Mouse (Mus musculus): ENCODE measurements around the gene P4hb. TPM values are rescaled to one million over a fixed set of nuclear protein-coding genes. Genes with fewer than 3 reads are reported as not detected.

Gene P4hb
- polyA plus RNA-seq, 1 experiment = 139 TPM

- no peak for TF ChIP-seq CTCF (IDR thresholded peaks at IDR 0.05; ENCODE audit: borderline replicate concordance, control insufficient read depth, extremely low read depth, insufficient read depth, low read length, poor library complexity)
- no peak for TF ChIP-seq POLR2A (IDR thresholded peaks at IDR 0.05; ENCODE audit: control insufficient read depth, extremely low read depth, insufficient read depth, low read length, poor library complexity)
- H3K27me3 ChIP-seq (ENCODE audit: control insufficient read depth, insufficient read depth, low read length) = no peaks in the 10 kb centered on the region
- peaks cover 25% of the 10 kb centered on the region for H3K4me1 ChIP-seq (replicated peaks; ENCODE audit: control insufficient read depth, insufficient read depth, low read length)
- H3K36me3 ChIP-seq (ENCODE audit: control insufficient read depth, insufficient read depth, low read length) = peaks cover 19% of the 10 kb centered on the region
- no peak overlapping the region for H3K27ac ChIP-seq (ENCODE audit: control insufficient read depth, insufficient read depth, low read length)
- WGBS = 95% methylated on average over 11 of the region's 11 CpGs
- no peak overlapping the region for H3K4me3 ChIP-seq (ENCODE audit: control insufficient read depth, insufficient read depth, low read length)
- peak; percentile 15 for DNase-seq
These were observed 5.7 kb upstream of the P4hb start for GRCm38 (mm10) chr11:120578694-120579243.

- DNase-seq = no peak
- Histone ChIP-seq H3K4me3 (ENCODE audit: control insufficient read depth, insufficient read depth, low read length) (no peak overlapping the region), H3K27me3 (ENCODE audit: control insufficient read depth, insufficient read depth, low read length) (no peaks in the 10 kb centered on the region), H3K36me3 (ENCODE audit: control insufficient read depth, insufficient read depth, low read length) (peaks cover 19% of the 10 kb centered on the region), H3K27ac (ENCODE audit: control insufficient read depth, insufficient read depth, low read length) (no peak overlapping the region), H3K4me1 (replicated peaks; ENCODE audit: control insufficient read depth, insufficient read depth, low read length) (peaks cover 26% of the 10 kb centered on the region)
- WGBS = 87% methylated on average over 10 of the region's 10 CpGs
- TF ChIP-seq CTCF (IDR thresholded peaks at IDR 0.05; ENCODE audit: borderline replicate concordance, control insufficient read depth, extremely low read depth, insufficient read depth, low read length, poor library complexity) = no peak
- no peak for TF ChIP-seq POLR2A (IDR thresholded peaks at IDR 0.05; ENCODE audit: control insufficient read depth, extremely low read depth, insufficient read depth, low read length, poor library complexity)
These were observed 5.1 kb upstream of the P4hb start for GRCm38 (mm10) chr11:120578024-120578693.

GRCm38 (mm10) chr11:120577211-120578023 is 4.4 kb upstream of the P4hb start:
- peaks cover 19% of the 10 kb centered on the region for H3K36me3 ChIP-seq (ENCODE audit: control insufficient read depth, insufficient read depth, low read length)
- H3K4me1 ChIP-seq (replicated peaks; ENCODE audit: control insufficient read depth, insufficient read depth, low read length) = peaks cover 24% of the 10 kb centered on the region
- no peak overlapping the region for H3K4me3 ChIP-seq (ENCODE audit: control insufficient read depth, insufficient read depth, low read length)
- DNase-seq = no peak
- WGBS = 72% methylated on average over 7 of the region's 7 CpGs
- no peaks in the 10 kb centered on the region for H3K27me3 ChIP-seq (ENCODE audit: control insufficient read depth, insufficient read depth, low read length)
- TF ChIP-seq POLR2A (IDR thresholded peaks at IDR 0.05; ENCODE audit: control insufficient read depth, extremely low read depth, insufficient read depth, low read length, poor library complexity) = no peak
- TF ChIP-seq CTCF (IDR thresholded peaks at IDR 0.05; ENCODE audit: borderline replicate concordance, control insufficient read depth, extremely low read depth, insufficient read depth, low read length, poor library complexity) = peak; percentile 17; the same call in 1 of the 2 replicates
- no peak overlapping the region for H3K27ac ChIP-seq (ENCODE audit: control insufficient read depth, insufficient read depth, low read length)

GRCm38 (mm10) chr11:120576365-120576981 is 3.4 kb upstream of the P4hb start:
- H3K4me3 ChIP-seq (ENCODE audit: control insufficient read depth, insufficient read depth, low read length) = no peak overlapping the region
- H3K36me3 ChIP-seq (ENCODE audit: control insufficient read depth, insufficient read depth, low read length) = peaks cover 19% of the 10 kb centered on the region
- no peaks in the 10 kb centered on the region for H3K27me3 ChIP-seq (ENCODE audit: control insufficient read depth, insufficient read depth, low read length)
- H3K27ac ChIP-seq (ENCODE audit: control insufficient read depth, insufficient read depth, low read length) = no peak overlapping the region
- TF ChIP-seq CTCF (IDR thresholded peaks at IDR 0.05; ENCODE audit: borderline replicate concordance, control insufficient read depth, extremely low read depth, insufficient read depth, low read length, poor library complexity) (no peak), POLR2A (IDR thresholded peaks at IDR 0.05; ENCODE audit: control insufficient read depth, extremely low read depth, insufficient read depth, low read length, poor library complexity) (no peak)
- WGBS = 98% methylated on average over 3 of the region's 3 CpGs
- DNase-seq = no peak
- peaks cover 21% of the 10 kb centered on the region for H3K4me1 ChIP-seq (replicated peaks; ENCODE audit: control insufficient read depth, insufficient read depth, low read length)

- peaks cover 19% of the 10 kb centered on the region for H3K36me3 ChIP-seq (ENCODE audit: control insufficient read depth, insufficient read depth, low read length)
- no peak for DNase-seq
- H3K27me3 ChIP-seq (ENCODE audit: control insufficient read depth, insufficient read depth, low read length) = no peaks in the 10 kb centered on the region
- TF ChIP-seq CTCF (IDR thresholded peaks at IDR 0.05; ENCODE audit: borderline replicate concordance, control insufficient read depth, extremely low read depth, insufficient read depth, low read length, poor library complexity) = no peak
- no peak for TF ChIP-seq POLR2A (IDR thresholded peaks at IDR 0.05; ENCODE audit: control insufficient read depth, extremely low read depth, insufficient read depth, low read length, poor library complexity)
- H3K4me1 ChIP-seq (replicated peaks; ENCODE audit: control insufficient read depth, insufficient read depth, low read length) = peaks cover 22% of the 10 kb centered on the region
- H3K27ac ChIP-seq (ENCODE audit: control insufficient read depth, insufficient read depth, low read length) = no peak overlapping the region
- H3K4me3 ChIP-seq (ENCODE audit: control insufficient read depth, insufficient read depth, low read length) = no peak overlapping the region
These were observed 2.9 kb upstream of the P4hb start for GRCm38 (mm10) chr11:120575940-120576339.

GRCm38 (mm10) chr11:120575046-120575445 is 2.0 kb upstream of the P4hb start:
- no peaks in the 10 kb centered on the region for H3K27me3 ChIP-seq (ENCODE audit: control insufficient read depth, insufficient read depth, low read length)
- WGBS = 94% methylated on average over 2 of the region's 2 CpGs
- H3K27ac ChIP-seq (ENCODE audit: control insufficient read depth, insufficient read depth, low read length) = no peak overlapping the region
- TF ChIP-seq CTCF (IDR thresholded peaks at IDR 0.05; ENCODE audit: borderline replicate concordance, control insufficient read depth, extremely low read depth, insufficient read depth, low read length, poor library complexity) = no peak
- no peak for TF ChIP-seq POLR2A (IDR thresholded peaks at IDR 0.05; ENCODE audit: control insufficient read depth, extremely low read depth, insufficient read depth, low read length, poor library complexity)
- peaks cover 16% of the 10 kb centered on the region for H3K4me1 ChIP-seq (replicated peaks; ENCODE audit: control insufficient read depth, insufficient read depth, low read length)
- no peak overlapping the region for H3K4me3 ChIP-seq (ENCODE audit: control insufficient read depth, insufficient read depth, low read length)
- no peak for DNase-seq
- peaks cover 19% of the 10 kb centered on the region for H3K36me3 ChIP-seq (ENCODE audit: control insufficient read depth, insufficient read depth, low read length)

Data from thymus, adult 2 months (tissue).